15 mouse cellular contexts compared by ENCODE assay signal in the genomic region with DNA sequence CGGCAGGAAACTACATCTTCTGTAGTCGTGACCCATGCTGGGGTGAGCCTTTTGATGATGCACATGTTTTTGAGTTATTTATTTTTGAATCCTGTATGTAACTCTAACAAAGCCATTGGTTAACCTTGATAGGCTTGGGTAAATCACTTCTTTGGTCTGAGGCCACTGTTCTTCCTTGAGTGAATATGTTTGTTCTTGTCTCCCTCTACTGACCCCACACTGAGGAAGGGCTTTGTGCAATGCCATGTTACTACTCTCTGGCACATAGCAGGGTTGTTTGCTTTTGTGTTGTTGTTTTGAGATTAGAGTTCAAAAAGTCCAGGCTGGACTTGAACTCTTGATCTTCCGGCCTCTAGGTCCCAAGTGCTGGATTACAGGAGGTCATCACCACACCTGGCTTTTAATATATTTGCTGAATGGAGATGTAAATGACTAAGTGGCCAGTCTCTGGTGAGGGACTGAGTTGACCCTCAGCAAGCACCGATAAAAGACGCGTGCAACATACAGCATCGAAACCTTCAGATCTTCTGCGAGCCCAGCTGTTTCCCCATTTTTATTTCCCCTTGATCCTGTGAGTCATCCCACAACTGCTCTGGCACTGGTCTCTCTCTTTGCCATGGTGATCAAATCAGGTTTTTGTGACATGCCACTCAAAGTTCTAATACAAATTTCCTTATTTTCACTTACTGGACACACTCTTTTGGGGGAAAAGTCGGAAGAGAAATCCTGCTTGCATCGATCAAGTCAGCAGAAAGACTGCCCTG. TPM values are rescaled to one million over a fixed set of nuclear protein-coding genes. Genes with fewer than 3 reads are reported as not detected.
DNase-seq lines count a peak whose midpoint lies in the region; ATAC-seq and TF ChIP-seq lines count a peak whose summit lies in the region.
"Had no signal": no experiment of that assay in that cellular context is flagged by ENCODE, and none has a peak within 500 bp of the region (broad histone marks: within the 10 kb centered on the region; RNA-seq: fewer than 3 reads in every experiment).

No protein-coding gene starts in this region.

- H3K36me3 ChIP-seq in heart, adult 2 months (ENCODE audit: control insufficient read depth, insufficient read depth, low read length), result no peaks in the 10 kb centered on the region
- H3K36me3 ChIP-seq in heart, embryonic 10.5 days, result no peaks in the 10 kb centered on the region
- no peaks in the 10 kb centered on the region for H3K36me3 ChIP-seq in stomach, postnatal 0 days (ENCODE audit: control insufficient read depth, insufficient read depth, low read length)
- H3K36me3 ChIP-seq: midbrain, embryonic 13.5 days had no signal

- no peaks in the 10 kb centered on the region for H3K27me3 ChIP-seq in heart, adult 2 months (ENCODE audit: control insufficient read depth, insufficient read depth, low read length)
- H3K27me3 ChIP-seq in heart, embryonic 10.5 days (ENCODE audit: insufficient read depth, poor library complexity, severe bottlenecking), result no peaks in the 10 kb centered on the region; the same call in 1 of the 2 replicates
- H3K27me3 ChIP-seq in stomach, postnatal 0 days (ENCODE audit: control insufficient read depth, insufficient read depth, low read length), result no peaks in the 10 kb centered on the region
- H3K27me3 ChIP-seq: midbrain, embryonic 13.5 days had no signal

- peak; percentile 79 for ATAC-seq in granulocyte monocyte progenitor cell, adult 5-6 weeks (replicated peaks; ENCODE audit: poor library complexity, severe bottlenecking)
- ATAC-seq in stomach, postnatal 0 days (ENCODE audit: low FRiP score, low TSS enrichment), result no peak
- ATAC-seq: midbrain, embryonic 13.5 days had no signal

- no peak overlapping the region for H3K4me3 ChIP-seq in heart, adult 2 months
- H3K4me3 ChIP-seq in heart, embryonic 10.5 days, result no peak overlapping the region
- H3K4me3 ChIP-seq in stomach, postnatal 0 days (ENCODE audit: low read depth, low read length), result no peak overlapping the region
- H3K4me3 ChIP-seq: midbrain, embryonic 13.5 days had no signal

- no peaks in the 10 kb centered on the region for H3K9me3 ChIP-seq in heart, embryonic 10.5 days
- H3K9me3 ChIP-seq in stomach, postnatal 0 days (ENCODE audit: control insufficient read depth, low read length), result no peaks in the 10 kb centered on the region
- H3K9me3 ChIP-seq: midbrain, embryonic 13.5 days had no signal

- H3K79me2 ChIP-seq in heart, adult 2 months (replicated peaks; ENCODE audit: control insufficient read depth, insufficient read depth, low read length), result no peaks in the 10 kb centered on the region

- 70% methylated on average over 10 of the region's 10 CpGs for WGBS in heart, adult 2 months
- 88% methylated on average over 10 of the region's 10 CpGs for WGBS in heart, embryonic 10.5 days
- WGBS in stomach, postnatal 0 days, result 85% methylated on average over 10 of the region's 10 CpGs

- no peaks in the 10 kb centered on the region; the same call in 1 of the 2 replicates for H3K4me1 ChIP-seq in heart, adult 2 months (ENCODE audit: control insufficient read depth, insufficient read depth, low read length)
- peaks cover 14% of the 10 kb centered on the region for H3K4me1 ChIP-seq in heart, embryonic 10.5 days
- no peaks in the 10 kb centered on the region for H3K4me1 ChIP-seq in stomach, postnatal 0 days (replicated peaks; ENCODE audit: control insufficient read depth, insufficient read depth)

- no peak overlapping the region for H3K9ac ChIP-seq in heart, adult 2 months (ENCODE audit: low read depth, low read length)
- H3K9ac ChIP-seq in stomach, postnatal 0 days (ENCODE audit: low read length), result no peak overlapping the region
- H3K9ac ChIP-seq: midbrain, embryonic 13.5 days had no signal

- peak; percentile 55 for TF ChIP-seq CTCF in heart, adult 2 months (IDR thresholded peaks at IDR 0.05)
- peak; percentile 39; the same call in 1 of the 2 replicates for TF ChIP-seq CTCF in stomach, postnatal 0 days (IDR thresholded peaks at IDR 0.05; ENCODE audit: low read depth)

- H3K4me2 ChIP-seq in stomach, postnatal 0 days (replicated peaks; ENCODE audit: low read depth), result no peak overlapping the region
- H3K4me2 ChIP-seq: midbrain, embryonic 13.5 days had no signal

- no peak for DNase-seq in heart, adult 2 months
- DNase-seq in heart, embryonic 10.5 days (ENCODE audit: low spot score), result no peak
- DNase-seq in thymus, postnatal 25 days, result peak; percentile 23
- no peak for DNase-seq in thymus, postnatal 4 days
- DNase-seq in stomach, postnatal 0 days (ENCODE audit: low spot score), result no peak
- no peak for DNase-seq in adrenal gland, adult 18-20 months (ENCODE audit: low spot score in 2 of 2)
- DNase-seq in right cerebral cortex, postnatal 4 days, result no peak
- DNase-seq: adrenal gland, adult 8-10 months; cerebellum, postnatal 25 days; kidney, postnatal 14 days; lung, postnatal 10 days had no signal

- no peak for TF ChIP-seq EP300 in heart, adult 2 months (IDR thresholded peaks at IDR 0.05; ENCODE audit: insufficient read depth, low read depth, low read length)
- TF ChIP-seq EP300 in stomach, postnatal 0 days (optimal IDR thresholded peaks at IDR 0.05), result no peak

- H3K27ac ChIP-seq in heart, adult 2 months, result no peak overlapping the region; the same call in 1 of the 2 replicates
- H3K27ac ChIP-seq in heart, embryonic 10.5 days, result no peak overlapping the region
- H3K27ac ChIP-seq in stomach, postnatal 0 days (replicated peaks), result no peak overlapping the region
- H3K27ac ChIP-seq: midbrain, embryonic 13.5 days had no signal

- intact Hi-C loops in heart, adult 2 months (cut with DNase I), result no loop called here

- no peak for TF ChIP-seq POLR2A in heart, adult 2 months (IDR thresholded peaks at IDR 0.05; ENCODE audit: insufficient read depth, low read depth, low read length)

RNA-seq across cellular contexts. Expression of a gene that starts 1.3 kb away (rescaled TPM):
- not detected for total RNA-seq in heart, adult 2 months (2021)
- polyA plus RNA-seq in heart, adult 2 months (2012; rRNA removed), result 0.56 and 1.9 TPM in 2 replicates
- polyA plus RNA-seq in heart, embryonic 10.5 days (2016; fragmentation: Nextera tagmentation; extraction: Ambion mirVana), result 0.59 and 0.89 TPM in 2 replicates
- total RNA-seq in granulocyte monocyte progenitor cell, adult 5-6 weeks (2014; fragmentation: Nextera tagmentation), result not detected in 2 replicates
- total RNA-seq in granulocyte monocyte progenitor cell, adult 5-6 weeks (2017), result not detected in 2 replicates
- 0.74 and 1.0 TPM in 2 replicates for polyA plus RNA-seq in stomach, postnatal 0 days (2015; fragmentation: Nextera tagmentation; extraction: Ambion mirVana)
- total RNA-seq in adrenal gland, adult 18-20 months (2021), result not detected
- total RNA-seq: adrenal gland, adult 8-10 months; heart, adult 8-10 months; heart, postnatal 25 days had no signal

RNA-seq across cellular contexts. Expression of a gene that starts 51.6 kb away (rescaled TPM):
- total RNA-seq in heart, adult 2 months (2021), result 10 to 100 TPM; 14.9 to 20.9 TPM
- polyA plus RNA-seq in heart, adult 2 months (2012; rRNA removed), result 28.1 and 39.7 TPM in 2 replicates
- polyA plus RNA-seq in heart, embryonic 10.5 days (2016; fragmentation: Nextera tagmentation; extraction: Ambion mirVana), result 1.4 and 2.2 TPM in 2 replicates
- total RNA-seq in granulocyte monocyte progenitor cell, adult 5-6 weeks (2014; fragmentation: Nextera tagmentation), result 45.9 and 57.9 TPM in 2 replicates
- total RNA-seq in granulocyte monocyte progenitor cell, adult 5-6 weeks (2017), result 108 and 143 TPM in 2 replicates
- polyA plus RNA-seq in stomach, postnatal 0 days (2015; fragmentation: Nextera tagmentation; extraction: Ambion mirVana), result 4.2 and 4.3 TPM in 2 replicates
- total RNA-seq in adrenal gland, adult 18-20 months (2021), result 10 to 100 TPM; 12.2 to 25.5 TPM
